Mouse (Mus musculus) forebrain, embryonic 10.5 days (tissue): ENCODE results near the gene Tceanc2. TPM values are rescaled to one million over a fixed set of nuclear protein-coding genes. Genes with fewer than 3 reads are reported as not detected.
A peak's percentile ranks its signal among the peaks of the same experiment; 100 is the strongest.

Source experiments
- DNase-seq: peaks from one replicate; pipeline ENCODE4 v3.0.0-alpha.2; 2017; ENCODE audit warnings: low spot score; ENCODE audit errors: extremely low spot score
- H3K27ac ChIP-seq: fragments of 300-500 bp; sonication (generic); 2 replicates; pipeline ENCODE4 v1.5.1; 2016; ENCODE audit warnings: mild to moderate bottlenecking
- H3K27me3 ChIP-seq: fragments of 300-500 bp; sonication (generic); 2 replicates; pipeline ENCODE4 v1.6.1; 2016; ENCODE audit warnings: mild to moderate bottlenecking; ENCODE audit not compliant: poor library complexity, severe bottlenecking
- H3K36me3 ChIP-seq: fragments of 300-500 bp; sonication (generic); replicated peaks from 2 replicates; pipeline ENCODE4 v1.6.1; 2016; ENCODE audit warnings: mild to moderate bottlenecking, moderate library complexity
- H3K4me1 ChIP-seq: fragments of 300-500 bp; sonication (generic); 2 replicates; pipeline ENCODE4 v1.6.1; 2016
- H3K4me3 ChIP-seq: fragments of 300-500 bp; sonication (generic); 2 replicates; pipeline ENCODE4 v1.5.1; 2016; ENCODE audit warnings: mild to moderate bottlenecking, moderate library complexity
- H3K9me3 ChIP-seq: fragments of 300-500 bp; sonication (generic); 2 replicates; pipeline ENCODE4 v1.6.1; 2016; ENCODE audit warnings: mild to moderate bottlenecking, moderate library complexity
- whole genome bisulfite sequencing: fragments of 180-500 bp; shearing (Covaris S2); methylation state at CpG from one replicate; pipeline ENCODE4 v1.1.7; 2016; 5-methylcytosine and 5-hydroxymethylcytosine counted together
- polyA plus RNA-seq: library from polyadenylated mRNA; unstranded; fragments of >200 nt; fragmentation: Nextera tagmentation; extraction: Ambion mirVana; gene quantifications from 2 replicates; pipeline ENCODE4 v1.2.1, GENCODE M21; 2016

Tceanc2 gene
- 21.4 and 33.5 TPM in 2 replicates for polyA plus RNA-seq

DNA sequence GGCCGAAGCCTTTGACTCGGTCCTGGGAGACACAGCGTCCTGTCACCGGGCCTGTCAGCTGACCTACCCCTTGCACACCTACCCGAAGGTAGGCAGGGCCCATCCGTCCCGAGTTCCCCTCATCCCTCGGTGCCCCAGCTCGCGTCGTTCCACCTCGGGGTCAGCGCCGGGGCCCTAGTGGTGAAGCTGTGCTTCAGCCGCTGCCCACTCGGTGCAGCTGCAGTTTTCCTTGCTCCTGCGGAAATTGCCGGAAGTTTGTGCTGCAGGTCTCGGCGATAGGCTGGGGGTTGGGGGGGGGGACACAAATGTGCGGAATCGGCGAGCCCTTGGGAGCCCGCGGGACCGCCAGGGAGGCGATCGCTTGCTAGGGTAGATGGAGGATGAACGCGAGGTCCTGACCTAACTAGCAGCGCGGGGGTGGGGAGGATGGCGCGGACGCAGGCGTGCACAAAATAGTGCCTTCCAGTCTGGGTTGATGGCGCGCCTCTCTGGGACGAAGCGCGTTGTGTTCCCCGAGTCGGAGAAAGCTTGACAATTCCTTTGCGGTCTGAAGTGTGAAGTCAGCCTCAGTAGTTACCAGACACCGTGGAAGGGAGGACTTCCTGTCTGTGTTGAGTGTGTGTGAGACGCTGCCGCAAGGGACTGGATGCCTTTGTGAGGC is at the start of gene Tceanc2:
TSS of gene Tceanc2 (minus strand) at position 287 of the 661 bp plus-strand sequence.
- Histone ChIP-seq H3K4me1 (peaks cover 29% of the 10 kb centered on the region), H3K36me3 (peaks cover 25% of the 10 kb centered on the region), H3K27me3 (no peaks in the 10 kb centered on the region), H3K27ac (peak within 1 kb of the TSS; percentile 93), H3K9me3 (no peaks in the 10 kb centered on the region), H3K4me3 (peak within 1 kb of the TSS; percentile 91)
- under 1% methylated on average over 47 of the region's 47 CpGs for WGBS
- no peak for DNase-seq

DNA sequence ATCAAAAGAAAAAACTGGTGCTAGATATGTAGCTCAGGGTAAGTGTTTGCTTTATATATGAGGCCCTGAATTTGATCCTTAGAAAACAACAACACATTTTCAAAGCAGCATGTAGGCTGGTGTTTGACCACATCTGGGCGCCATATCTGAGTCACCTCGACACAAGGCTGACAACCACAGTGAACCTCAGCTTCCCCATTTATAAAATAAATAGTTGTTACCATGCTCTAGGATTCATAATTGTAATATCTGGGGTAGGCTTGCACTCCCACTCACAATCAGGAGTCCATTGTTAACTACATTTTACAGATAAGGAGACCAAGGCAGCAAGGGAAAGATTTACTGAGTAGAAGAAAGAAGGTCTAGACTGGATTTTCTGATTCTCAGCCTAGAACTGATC is 47.4 kb upstream of the Tceanc2 start:
- Histone ChIP-seq H3K27me3 (no peaks in the 10 kb centered on the region), H3K4me3 (no peak overlapping the region), H3K27ac (no peak overlapping the region), H3K9me3 (no peaks in the 10 kb centered on the region), H3K36me3 (peaks cover 8% of the 10 kb centered on the region), H3K4me1 (no peaks in the 10 kb centered on the region)
- WGBS: 89% methylated on average over 2 of the region's 2 CpGs
- DNase-seq: no peak

DNA sequence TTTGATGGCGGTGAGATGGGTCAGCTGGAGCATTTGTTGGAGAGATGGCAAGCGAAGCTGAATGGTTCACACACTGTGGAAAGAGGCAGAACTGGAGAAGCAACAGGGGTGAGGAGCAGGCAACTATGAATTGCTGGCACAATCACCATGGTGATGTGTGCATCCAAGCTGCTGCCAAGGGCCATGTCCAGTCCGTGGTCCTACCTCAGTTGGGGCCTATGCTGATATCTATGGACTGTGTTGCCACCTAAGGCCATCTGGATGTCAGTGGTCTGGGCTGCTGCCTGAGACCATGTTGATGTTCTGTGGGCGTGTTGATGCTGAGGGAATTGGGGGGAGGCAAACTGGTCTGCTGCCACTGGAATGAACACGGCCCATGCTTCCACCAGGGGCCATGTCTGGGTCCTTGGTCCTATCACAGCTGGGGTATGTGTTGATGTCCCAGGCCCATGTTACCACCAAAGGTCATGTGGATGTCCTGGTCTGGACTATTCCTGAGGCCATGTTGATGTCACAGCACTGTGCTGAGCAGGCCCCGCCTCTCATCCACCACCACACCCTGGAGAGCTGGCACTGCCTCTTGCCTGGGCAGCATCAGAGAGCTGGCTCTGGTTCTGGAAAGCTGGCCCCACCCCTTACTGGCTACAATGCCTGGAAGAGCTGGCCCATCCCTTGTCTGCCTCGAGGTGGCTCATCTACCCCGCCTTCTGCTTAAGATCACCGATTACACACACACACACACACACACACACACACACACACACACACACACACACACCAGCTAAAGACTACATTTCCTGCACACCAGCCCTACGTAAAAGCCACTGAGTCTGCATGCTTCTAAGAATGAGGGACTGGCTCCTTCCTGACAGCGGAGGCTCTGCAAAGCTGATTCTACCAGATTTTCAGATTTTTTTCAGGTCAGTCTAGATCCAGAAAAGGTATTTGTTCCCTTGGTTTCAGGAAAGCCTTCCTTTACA is 44.6 kb upstream of the Tceanc2 start:
- 85% methylated on average over 11 of the region's 11 CpGs for WGBS
- no peak overlapping the region for H3K4me3 ChIP-seq
- no peaks in the 10 kb centered on the region for H3K4me1 ChIP-seq
- no peak overlapping the region for H3K27ac ChIP-seq
- H3K9me3 ChIP-seq: no peaks in the 10 kb centered on the region
- H3K36me3 ChIP-seq: no peaks in the 10 kb centered on the region
- DNase-seq: no peak
- no peaks in the 10 kb centered on the region for H3K27me3 ChIP-seq

DNA sequence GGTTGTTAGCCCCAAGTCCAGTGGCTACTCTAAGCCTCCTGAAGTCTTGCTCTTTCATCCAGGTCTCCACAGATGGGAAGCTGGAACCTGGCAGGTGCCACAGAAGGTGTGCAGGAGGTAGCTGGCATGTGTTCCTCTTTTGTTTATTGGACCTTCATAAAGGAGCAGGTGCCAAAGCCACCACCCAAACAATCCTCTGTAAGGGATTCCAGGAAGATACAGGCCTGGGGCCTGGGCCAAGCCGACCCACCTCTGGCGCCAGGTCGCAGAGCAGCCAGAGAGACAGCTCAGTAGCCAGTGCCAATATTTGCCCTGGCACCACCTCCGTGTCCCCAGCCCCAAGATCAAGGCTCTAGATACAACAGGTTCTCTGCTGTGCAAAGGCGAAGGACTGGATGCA is 42.6 kb upstream of the Tceanc2 start:
- H3K9me3 ChIP-seq: no peaks in the 10 kb centered on the region
- no peaks in the 10 kb centered on the region for H3K27me3 ChIP-seq
- 91% methylated on average over 5 of the region's 5 CpGs for WGBS
- no peaks in the 10 kb centered on the region for H3K4me1 ChIP-seq
- no peaks in the 10 kb centered on the region for H3K36me3 ChIP-seq
- no peak for DNase-seq
- no peak overlapping the region for H3K27ac ChIP-seq
- H3K4me3 ChIP-seq: no peak overlapping the region

DNA sequence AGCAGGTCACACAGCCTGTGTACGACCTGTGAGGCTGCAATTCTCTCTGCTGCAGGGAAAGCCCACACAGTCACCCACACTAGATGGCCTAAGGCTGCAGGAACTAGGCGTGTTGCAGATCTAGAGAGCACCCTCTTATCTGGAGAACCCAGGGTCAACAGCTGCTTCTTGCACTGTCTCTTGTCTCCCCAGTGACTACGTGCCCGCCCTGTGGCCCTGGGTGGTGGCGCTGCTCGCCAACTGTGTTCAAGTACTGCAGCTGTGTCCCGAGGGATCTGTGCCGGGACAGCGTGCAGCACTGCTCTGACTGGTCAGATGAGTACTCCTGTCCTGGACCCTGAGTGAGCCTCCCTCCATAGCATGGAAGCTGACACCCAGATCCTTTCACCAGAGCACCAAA is 38.7 kb upstream of the Tceanc2 start:
- Histone ChIP-seq H3K27me3 (no peaks in the 10 kb centered on the region), H3K9me3 (no peaks in the 10 kb centered on the region), H3K4me1 (no peaks in the 10 kb centered on the region), H3K4me3 (no peak overlapping the region), H3K27ac (no peak overlapping the region), H3K36me3 (no peaks in the 10 kb centered on the region)
- DNase-seq: no peak
- 84% methylated on average over 9 of the region's 9 CpGs for WGBS

DNA sequence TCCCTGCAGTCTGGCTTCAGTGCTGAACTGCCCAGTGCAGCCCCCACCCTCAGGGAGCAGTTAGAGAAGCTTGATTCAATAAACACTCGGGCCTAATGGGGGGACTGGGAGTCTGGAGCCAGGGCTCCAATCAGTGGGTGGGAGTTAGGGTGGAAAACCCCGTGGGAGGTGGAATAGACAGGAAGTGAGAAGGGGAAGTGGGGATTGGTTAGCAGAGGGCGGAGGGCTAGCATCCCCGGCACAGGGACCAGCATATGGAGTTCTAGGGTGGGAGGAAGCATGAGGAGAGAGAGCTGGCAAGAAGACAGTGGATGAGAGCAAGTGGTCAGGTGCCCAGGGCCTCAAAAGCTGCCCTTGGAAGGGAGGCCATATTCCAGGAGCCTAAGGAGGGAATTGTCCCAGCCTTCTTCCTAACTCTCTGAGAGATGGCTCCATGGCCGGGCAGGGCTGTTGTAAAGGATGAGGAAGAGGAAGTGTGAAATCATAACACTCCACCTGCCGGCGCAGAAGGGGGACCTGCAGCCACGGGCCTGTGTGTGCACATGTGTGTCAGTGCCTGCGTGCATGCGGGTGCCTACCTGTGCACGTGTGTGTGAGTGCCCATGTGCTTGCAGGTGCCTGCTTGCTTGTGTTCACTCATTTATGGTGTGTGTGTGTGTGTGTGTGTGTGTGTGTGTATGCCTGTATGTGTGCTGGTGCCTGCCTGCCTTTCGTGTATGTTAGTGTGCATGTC is 34.5 kb upstream of the Tceanc2 start:
- Histone ChIP-seq H3K4me1 (peaks cover 5% of the 10 kb centered on the region; the same call in 1 of the 2 replicates), H3K4me3 (no peak overlapping the region), H3K27me3 (no peaks in the 10 kb centered on the region), H3K9me3 (no peaks in the 10 kb centered on the region), H3K36me3 (peaks cover 7% of the 10 kb centered on the region; the same call in 1 of the 2 replicates), H3K27ac (no peak overlapping the region)
- 84% methylated on average over 12 of the region's 12 CpGs for WGBS
- no peak for DNase-seq

DNA sequence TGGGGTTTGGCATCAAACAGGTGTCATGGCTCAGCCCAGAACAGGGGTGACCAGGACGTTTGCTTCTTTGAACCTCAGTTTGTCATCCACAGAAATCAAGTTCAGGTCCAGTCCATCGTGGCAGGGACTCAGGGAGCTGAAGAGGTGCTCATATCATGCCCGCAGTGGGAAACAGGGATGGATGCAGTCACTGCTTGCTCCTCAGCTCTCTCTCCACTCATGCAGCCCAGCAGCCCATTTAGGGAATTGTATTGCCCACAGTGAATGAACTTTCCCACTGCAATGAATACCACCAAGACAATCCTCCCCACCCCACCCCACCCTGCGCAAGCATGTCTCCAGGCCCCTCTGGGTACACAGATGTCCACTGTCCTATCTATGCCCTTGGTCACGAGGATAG is 33.0 kb upstream of the Tceanc2 start:
- peaks cover 5% of the 10 kb centered on the region; the same call in 1 of the 2 replicates for H3K4me1 ChIP-seq
- DNase-seq: no peak
- H3K9me3 ChIP-seq: no peaks in the 10 kb centered on the region
- no peaks in the 10 kb centered on the region for H3K27me3 ChIP-seq
- H3K36me3 ChIP-seq: peaks cover 18% of the 10 kb centered on the region
- H3K4me3 ChIP-seq: no peak overlapping the region
- 81% methylated on average over 5 of the region's 5 CpGs for WGBS
- no peak overlapping the region for H3K27ac ChIP-seq

DNA sequence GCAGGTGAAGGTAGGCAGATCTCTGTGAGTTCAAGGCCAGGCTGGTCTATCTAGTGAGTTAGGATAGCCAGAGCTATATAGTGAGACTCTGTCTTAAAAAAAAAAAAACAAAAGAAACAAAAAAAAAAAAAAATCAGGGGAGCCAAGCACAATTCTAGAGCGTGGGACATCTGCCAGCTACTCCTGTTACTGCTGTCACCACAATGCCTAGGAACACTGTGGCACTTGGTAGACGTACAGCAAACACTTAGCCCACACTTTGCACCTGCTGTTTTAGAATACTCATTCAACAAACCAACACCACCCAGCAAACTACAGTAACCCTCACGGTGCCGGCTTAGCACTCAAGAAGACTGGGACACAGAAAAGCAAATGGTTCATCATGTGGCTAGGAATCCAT is 32.5 kb upstream of the Tceanc2 start:
- WGBS: 89% methylated on average over 4 of the region's 4 CpGs

DNA sequence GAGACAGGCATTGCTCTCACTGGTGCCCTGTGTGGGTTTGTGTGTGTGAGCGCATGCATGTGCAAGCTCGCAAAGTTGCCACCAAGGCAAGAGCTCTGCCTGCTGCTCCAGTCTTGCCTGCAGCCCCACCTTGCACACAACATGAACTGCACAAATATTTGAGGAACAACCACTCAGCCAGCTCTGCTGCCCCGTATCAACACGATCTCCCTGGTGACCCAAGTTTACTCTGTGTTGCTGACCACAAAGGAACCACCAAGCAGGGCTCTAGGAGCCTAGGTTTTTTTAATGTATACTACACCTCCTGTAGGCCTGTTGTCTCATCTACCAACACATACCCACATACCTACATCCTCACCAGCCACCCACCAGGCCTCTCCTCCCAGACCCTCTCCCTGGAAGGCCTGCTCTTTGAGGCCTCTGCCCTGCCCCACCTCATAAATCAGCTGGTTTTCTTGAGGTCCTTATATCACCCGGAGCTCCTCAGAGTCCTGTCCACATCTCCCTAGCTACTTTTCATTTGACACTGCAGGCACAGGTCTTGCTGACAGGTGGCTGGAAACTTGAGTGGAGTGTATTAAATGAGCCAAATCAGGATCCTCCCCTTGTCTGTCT is 31.7 kb upstream of the Tceanc2 start:
- Histone ChIP-seq H3K27ac (no peak overlapping the region), H3K27me3 (no peaks in the 10 kb centered on the region), H3K36me3 (peaks cover 29% of the 10 kb centered on the region), H3K4me1 (peaks cover 5% of the 10 kb centered on the region; the same call in 1 of the 2 replicates), H3K4me3 (no peak overlapping the region), H3K9me3 (no peaks in the 10 kb centered on the region)
- 92% methylated on average over 5 of the region's 5 CpGs for whole genome bisulfite sequencing
- no peak for DNase-seq

More for the DNA sequence above, 32.5 kb upstream of the Tceanc2 start:
- Histone ChIP-seq H3K4me3 (no peak overlapping the region), H3K27me3 (no peaks in the 10 kb centered on the region), H3K4me1 (peaks cover 5% of the 10 kb centered on the region; the same call in 1 of the 2 replicates), H3K27ac (no peak overlapping the region), H3K36me3 (peaks cover 21% of the 10 kb centered on the region), H3K9me3 (no peaks in the 10 kb centered on the region)
- DNase-seq: no peak

DNA sequence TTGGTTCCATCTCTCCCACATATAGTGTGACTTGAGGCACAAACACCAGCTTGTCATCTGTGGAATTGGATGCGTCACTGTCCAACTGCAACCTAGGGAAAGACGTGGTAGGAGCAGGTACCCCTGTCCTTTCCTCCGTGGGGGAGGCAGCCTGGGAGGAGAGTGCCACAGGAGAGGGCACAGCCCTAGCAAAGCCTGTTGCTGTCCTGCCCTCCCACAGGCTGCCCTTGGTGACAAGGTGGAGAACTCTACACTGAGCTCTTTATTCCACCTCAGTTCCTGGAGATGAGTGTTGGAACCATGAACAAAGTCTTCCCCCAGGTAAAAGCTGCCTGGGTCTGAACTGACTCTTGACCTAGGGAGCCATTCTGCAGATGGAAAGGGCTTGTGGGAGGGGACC is 30.0 kb upstream of the Tceanc2 start, which contains the start of gene Ldlrad1:
TSS of gene Ldlrad1 (plus strand) at position 301 of the 400 bp plus-strand sequence.
- DNase-seq: no peak
- 92% methylated on average over 3 of the region's 3 CpGs for WGBS
- H3K27ac ChIP-seq: no peak within 1 kb of the TSS

DNA sequence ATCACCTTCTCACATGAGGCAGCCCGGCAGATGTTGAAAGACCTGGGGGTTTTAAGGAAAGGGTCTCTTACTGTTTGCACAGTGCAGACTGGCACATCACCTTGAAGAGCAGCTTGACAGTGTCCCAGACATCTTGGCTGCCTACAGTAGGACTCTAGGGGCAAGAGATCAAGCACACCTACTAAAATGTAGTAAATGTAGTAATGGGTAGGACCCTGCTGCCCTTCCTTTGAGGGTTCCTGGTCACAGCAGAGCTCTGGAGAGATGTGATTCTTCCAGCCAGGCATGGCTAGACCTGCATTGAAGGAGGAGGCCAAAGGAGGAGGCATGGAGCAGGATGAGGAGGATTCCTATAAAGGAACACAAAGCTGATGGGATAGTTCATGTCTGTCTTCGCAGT is 28.1 kb upstream of the Tceanc2 start:
- no peaks in the 10 kb centered on the region for H3K27me3 ChIP-seq
- H3K27ac ChIP-seq: no peak overlapping the region
- H3K9me3 ChIP-seq: no peaks in the 10 kb centered on the region
- H3K4me1 ChIP-seq: peaks cover 5% of the 10 kb centered on the region; the same call in 1 of the 2 replicates
- no peak overlapping the region for H3K4me3 ChIP-seq
- peaks cover 63% of the 10 kb centered on the region for H3K36me3 ChIP-seq
- 98% methylated on average over 2 of the region's 2 CpGs for WGBS
- no peak for DNase-seq

More for the DNA sequence above, 30.0 kb upstream of the Tceanc2 start, which contains the start of gene Ldlrad1:
- Histone ChIP-seq H3K4me3 (no peak within 1 kb of the TSS), H3K4me1 (peaks cover 5% of the 10 kb centered on the region; the same call in 1 of the 2 replicates), H3K27me3 (no peaks in the 10 kb centered on the region), H3K9me3 (no peaks in the 10 kb centered on the region), H3K36me3 (peaks cover 45% of the 10 kb centered on the region)

DNA sequence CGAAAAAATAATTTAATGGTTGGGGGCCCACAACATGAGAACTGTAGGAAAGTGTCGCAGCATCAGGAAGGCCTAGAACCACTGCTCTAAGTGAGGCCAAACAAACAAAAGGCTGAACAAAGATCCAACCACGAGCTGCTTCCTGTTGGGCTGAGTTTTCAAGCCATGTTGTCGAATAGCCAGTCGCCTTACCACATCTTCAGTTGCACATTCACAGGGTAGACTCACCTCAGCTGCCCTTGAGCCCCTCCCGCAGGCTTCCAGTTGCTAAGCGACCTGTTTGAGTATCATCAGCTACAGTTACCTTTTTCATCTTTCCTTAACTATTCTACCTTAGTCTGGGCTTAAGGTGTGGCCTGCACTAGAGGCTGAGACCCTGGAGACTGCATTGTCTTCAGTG is 24.1 kb upstream of the Tceanc2 start:
- Histone ChIP-seq H3K9me3 (no peaks in the 10 kb centered on the region), H3K36me3 (peaks cover 93% of the 10 kb centered on the region), H3K27ac (no peak overlapping the region), H3K4me1 (no peaks in the 10 kb centered on the region), H3K4me3 (no peak overlapping the region), H3K27me3 (no peaks in the 10 kb centered on the region)
- DNase-seq: no peak
- 92% methylated on average over 7 of the region's 7 CpGs for WGBS
